Mouse (Mus musculus): ENCODE results near the gene Sphk2.

DNA sequence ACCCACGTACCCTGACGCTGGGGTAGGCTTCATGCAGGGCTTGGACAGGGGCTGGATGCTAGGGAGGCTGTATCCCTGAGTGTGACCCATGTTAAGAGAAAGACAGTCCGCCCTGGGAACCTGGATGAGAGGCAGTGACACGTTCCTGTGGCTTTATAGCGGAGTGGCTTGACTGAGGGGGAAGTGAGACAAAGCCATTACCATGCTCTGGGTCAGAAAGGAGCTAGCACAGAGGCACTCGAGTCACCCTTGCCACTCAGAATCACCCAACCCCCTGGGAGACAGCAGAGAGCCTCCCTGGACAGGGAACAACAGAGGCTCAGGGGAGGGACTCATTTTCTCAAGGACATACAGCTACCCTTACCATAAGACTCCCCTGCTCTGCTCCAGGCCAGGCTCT lies 28.7 kb downstream of the Sphk2 start:
- no peak for TF ChIP-seq CTCF (IDR thresholded peaks at IDR 0.05; ENCODE audit: borderline replicate concordance, control insufficient read depth, extremely low read depth, insufficient read depth, low read length, poor library complexity)
- no peak for TF ChIP-seq POLR2A (IDR thresholded peaks at IDR 0.05; ENCODE audit: control insufficient read depth, extremely low read depth, insufficient read depth, low read length, poor library complexity)

Measured in thymus, adult 2 months (tissue).